Mouse (Mus musculus) ovary, postnatal 36 days (tissue): ENCODE results near the gene Stx1b.
"Not testable (repeated sequence)": the region's sequence is repeated elsewhere in the genome, so short reads cannot be mapped to it uniquely, and the experiment has no call there.

Experiments used
- DNase-seq: peaks from one replicate; pipeline ENCODE4 v3.0.0; 2022; ENCODE audit warnings: low spot score, mixed read lengths

Gene Stx1b

GRCm38 (mm10) chr7:127776878-127777473, 47.4 kb downstream of the Stx1b start:
- DNase-seq: peak; percentile 96

- peak; percentile 86 for DNase-seq
Measured at GRCm38 (mm10) chr7:127776426-127776825, 47.9 kb downstream of the Stx1b start, which contains the start of gene Setd1a. TSS of gene Setd1a (plus strand) at chr7:127776670.

- not testable (repeated sequence) for DNase-seq
Measured at GRCm38 (mm10) chr7:127775837-127776236, 48.5 kb downstream of the Stx1b start.

- DNase-seq: peak; percentile 73
Measured at GRCm38 (mm10) chr7:127773664-127774384, 50.5 kb downstream of the Stx1b start.

- DNase-seq: no peak
Measured at GRCm38 (mm10) chr7:127772557-127772956, 51.8 kb downstream of the Stx1b start.

- no peak for DNase-seq
Measured at GRCm38 (mm10) chr7:127772080-127772479, 52.3 kb downstream of the Stx1b start.

- DNase-seq: no peak
Measured at GRCm38 (mm10) chr7:127771262-127771661, 53.1 kb downstream of the Stx1b start.

- DNase-seq: no peak
Measured at GRCm38 (mm10) chr7:127770039-127770905, 54.1 kb downstream of the Stx1b start.

- peak; percentile 89 for DNase-seq
Measured at GRCm38 (mm10) chr7:127769651-127770038, 54.7 kb downstream of the Stx1b start, which contains the start of gene Orai3. TSS of gene Orai3 (plus strand) at chr7:127769815.

GRCm38 (mm10) chr7:127768997-127769593, 55.3 kb downstream of the Stx1b start:
- peak; percentile 87 for DNase-seq

GRCm38 (mm10) chr7:127768346-127768996, 55.9 kb downstream of the Stx1b start:
- no peak for DNase-seq

- DNase-seq: no peak
Measured at GRCm38 (mm10) chr7:127767671-127768345, 56.5 kb downstream of the Stx1b start.

- DNase-seq: no peak
Measured at GRCm38 (mm10) chr7:127766851-127767609, 57.3 kb downstream of the Stx1b start.

- DNase-seq: no peak
Measured at GRCm38 (mm10) chr7:127765756-127766155, 58.6 kb downstream of the Stx1b start.

GRCm38 (mm10) chr7:127763642-127764041, 60.7 kb downstream of the Stx1b start:
- DNase-seq: no peak

GRCm38 (mm10) chr7:127761026-127761425, 63.3 kb downstream of the Stx1b start:
- peak; percentile 68 for DNase-seq

- DNase-seq: no peak
Measured at GRCm38 (mm10) chr7:127760478-127760877, 63.9 kb downstream of the Stx1b start.

GRCm38 (mm10) chr7:127759716-127760115, 64.6 kb downstream of the Stx1b start:
- no peak for DNase-seq
